9 mouse cellular contexts compared by ENCODE assay signal in the genomic region with DNA sequence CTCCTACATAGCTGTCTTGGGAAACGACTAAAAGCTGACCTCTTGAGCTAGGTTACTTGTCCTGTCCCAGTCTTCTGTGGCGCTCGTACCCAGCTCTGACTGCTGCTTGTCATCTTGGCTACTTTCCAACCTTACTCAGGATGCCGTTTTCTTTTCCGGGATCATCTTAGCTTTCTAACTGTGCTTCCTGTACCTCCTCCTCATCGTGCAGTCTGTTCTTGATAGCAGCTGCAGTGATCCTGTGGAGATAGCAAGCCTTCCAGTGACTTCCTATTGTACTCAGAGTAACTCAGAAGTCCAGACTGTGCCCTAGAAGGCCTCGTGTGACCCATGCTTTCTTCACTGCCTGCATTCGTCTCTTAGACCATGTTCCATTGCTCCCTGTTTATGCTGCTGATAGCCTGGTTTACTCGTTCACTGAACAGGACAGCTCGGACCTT. TPM values are rescaled to one million over a fixed set of nuclear protein-coding genes. Genes with fewer than 3 reads are reported as not detected.
DNase-seq lines count a peak whose midpoint lies in the region; ATAC-seq and TF ChIP-seq lines count a peak whose summit lies in the region.
"Had no signal": no experiment of that assay in that cellular context is flagged by ENCODE, and none has a peak within 500 bp of the region (broad histone marks: within the 10 kb centered on the region; RNA-seq: fewer than 3 reads in every experiment).

No protein-coding gene starts in this region.

- H3K36me3 ChIP-seq in midbrain, embryonic 11.5 days (ENCODE audit: control insufficient read depth, insufficient read depth, low read length): no peaks in the 10 kb centered on the region
- H3K36me3 ChIP-seq in midbrain, postnatal 0 days (ENCODE audit: insufficient read depth, low read length): no peaks in the 10 kb centered on the region
- H3K36me3 ChIP-seq in midbrain, embryonic 16.5 days (ENCODE audit: control insufficient read depth, insufficient read depth, low read length): no peaks in the 10 kb centered on the region
- no peaks in the 10 kb centered on the region for H3K36me3 ChIP-seq in embryonic facial prominence, embryonic 10.5 days (replicated peaks)

- no peaks in the 10 kb centered on the region for H3K9me3 ChIP-seq in midbrain, embryonic 11.5 days (ENCODE audit: control insufficient read depth, low read length)
- H3K9me3 ChIP-seq in midbrain, postnatal 0 days (ENCODE audit: low read length): no peaks in the 10 kb centered on the region
- no peaks in the 10 kb centered on the region for H3K9me3 ChIP-seq in midbrain, embryonic 16.5 days (replicated peaks; ENCODE audit: control insufficient read depth, low read length, poor library complexity, severe bottlenecking)
- no peaks in the 10 kb centered on the region for H3K9me3 ChIP-seq in embryonic facial prominence, embryonic 10.5 days

- H3K4me3 ChIP-seq in midbrain, embryonic 11.5 days (ENCODE audit: low read depth, low read length): no peak overlapping the region
- no peak overlapping the region for H3K4me3 ChIP-seq in midbrain, postnatal 0 days (ENCODE audit: low read depth, low read length)
- no peak overlapping the region for H3K4me3 ChIP-seq in midbrain, embryonic 16.5 days (ENCODE audit: low read depth, low read length)
- no peak overlapping the region for H3K4me3 ChIP-seq in embryonic facial prominence, embryonic 10.5 days

- TF ChIP-seq CTCF in midbrain, postnatal 0 days (IDR thresholded peaks at IDR 0.05): no peak

- H3K4me2 ChIP-seq in midbrain, embryonic 11.5 days: no peak overlapping the region
- H3K4me2 ChIP-seq in midbrain, postnatal 0 days (ENCODE audit: low read depth, low read length, poor library complexity, severe bottlenecking): no peak overlapping the region
- no peak overlapping the region for H3K4me2 ChIP-seq in midbrain, embryonic 16.5 days (ENCODE audit: low read length)

- H3K9ac ChIP-seq in midbrain, embryonic 11.5 days (ENCODE audit: low read length): no peak overlapping the region
- no peak overlapping the region for H3K9ac ChIP-seq in midbrain, postnatal 0 days (replicated peaks; ENCODE audit: low read length, poor library complexity, severe bottlenecking)
- no peak overlapping the region for H3K9ac ChIP-seq in midbrain, embryonic 16.5 days (ENCODE audit: low read depth, low read length)

- H3K4me1 ChIP-seq in midbrain, embryonic 11.5 days (ENCODE audit: control insufficient read depth, insufficient read depth, low read length): no peaks in the 10 kb centered on the region
- no peaks in the 10 kb centered on the region; the same call in 1 of the 2 replicates for H3K4me1 ChIP-seq in midbrain, postnatal 0 days (ENCODE audit: insufficient read depth, low read length)
- H3K4me1 ChIP-seq in midbrain, embryonic 16.5 days (ENCODE audit: control insufficient read depth, insufficient read depth, low read length): no peaks in the 10 kb centered on the region
- no peaks in the 10 kb centered on the region for H3K4me1 ChIP-seq in embryonic facial prominence, embryonic 10.5 days

- H3K27ac ChIP-seq in midbrain, embryonic 11.5 days (ENCODE audit: low read depth, low read length): no peak overlapping the region
- no peak overlapping the region for H3K27ac ChIP-seq in midbrain, postnatal 0 days (ENCODE audit: low read depth, low read length)
- no peak overlapping the region for H3K27ac ChIP-seq in midbrain, embryonic 16.5 days (ENCODE audit: low read length)
- H3K27ac ChIP-seq in embryonic facial prominence, embryonic 10.5 days (replicated peaks): no peak overlapping the region

- WGBS in midbrain, embryonic 11.5 days: 88% methylated on average over 10 of the region's 10 CpGs
- 82% methylated on average over 10 of the region's 10 CpGs for WGBS in midbrain, postnatal 0 days
- 83% methylated on average over 10 of the region's 10 CpGs for WGBS in midbrain, embryonic 16.5 days
- 84% methylated on average over 10 of the region's 10 CpGs for WGBS in embryonic facial prominence, embryonic 10.5 days

- no peak for ATAC-seq in midbrain, embryonic 11.5 days (ENCODE audit: low FRiP score)
- ATAC-seq in midbrain, postnatal 0 days (ENCODE audit: low FRiP score): no peak
- ATAC-seq in hematopoietic stem cell, adult 5-6 weeks (replicated peaks in 1 of 2; ENCODE audit: insufficient read depth in 1 of 2, low FRiP score in 2 of 2, low TSS enrichment in 1 of 2, low read depth in 1 of 2, poor library complexity in 2 of 2, severe bottlenecking in 2 of 2): peak; percentile 65 to 83
- peak; percentile 83 for ATAC-seq in megakaryocyte-erythroid progenitor cell, adult 5-6 weeks (replicated peaks; ENCODE audit: low FRiP score, low TSS enrichment, poor library complexity, severe bottlenecking)
- ATAC-seq in midbrain, embryonic 16.5 days: no peak
- ATAC-seq: hindbrain, embryonic 16.5 days had no signal

- no peaks in the 10 kb centered on the region for H3K27me3 ChIP-seq in midbrain, embryonic 11.5 days (ENCODE audit: control insufficient read depth, insufficient read depth, low read length)
- no peaks in the 10 kb centered on the region for H3K27me3 ChIP-seq in midbrain, postnatal 0 days (ENCODE audit: insufficient read depth, low read length)
- H3K27me3 ChIP-seq in midbrain, embryonic 16.5 days (ENCODE audit: control insufficient read depth, insufficient read depth, low read depth, low read length): no peaks in the 10 kb centered on the region
- H3K27me3 ChIP-seq in embryonic facial prominence, embryonic 10.5 days (replicated peaks; ENCODE audit: low read depth, poor library complexity, severe bottlenecking): no peaks in the 10 kb centered on the region

- DNase-seq in adrenal gland, postnatal 14 days: peak; percentile 7
- no peak for DNase-seq in adrenal gland, adult 18-20 months (ENCODE audit: low spot score in 2 of 2)
- peak; percentile 83 for DNase-seq in midbrain, embryonic 11.5 days (ENCODE audit: low spot score, missing footprints)
- no peak for DNase-seq in midbrain, postnatal 0 days (ENCODE audit: low spot score)
- DNase-seq in embryonic facial prominence, embryonic 10.5 days (ENCODE audit: low spot score): no peak

RNA-seq across cellular contexts. Expression of gene Gm21985, which starts 43.1 kb away (rescaled TPM):
- not detected in 2 replicates for total RNA-seq in adrenal gland, postnatal 14 days (2021)
- total RNA-seq in adrenal gland, adult 18-20 months (2021): under 1 TPM in 1 of 2 experiments, not detected in 1; 0.38 TPM
- polyA plus RNA-seq in midbrain, embryonic 11.5 days (2014; fragmentation: Nextera tagmentation; extraction: Ambion mirVana): not detected in 2 replicates
- 2.3 and 2.5 TPM in 2 replicates for total RNA-seq in midbrain, postnatal 0 days (2014; rRNA removed)
- polyA plus RNA-seq in midbrain, postnatal 0 days (2015; fragmentation: Nextera tagmentation; extraction: Ambion mirVana): not detected in 2 replicates
- total RNA-seq in hematopoietic stem cell, adult 5-6 weeks (2017): not detected in 2 replicates
- total RNA-seq in megakaryocyte-erythroid progenitor cell, adult 5-6 weeks (2014; fragmentation: Nextera tagmentation): 0.74 and 2.5 TPM in 2 replicates
- total RNA-seq in megakaryocyte-erythroid progenitor cell, adult 5-6 weeks (2017): 1.6 TPM in 1 of 2 replicates, not detected in the other
- polyA plus RNA-seq in midbrain, embryonic 16.5 days (2015; fragmentation: Nextera tagmentation; extraction: Ambion mirVana): 0.08 TPM in 1 of 2 replicates, not detected in the other
- not detected in 2 replicates for polyA plus RNA-seq in embryonic facial prominence, embryonic 10.5 days (2016; fragmentation: Nextera tagmentation; extraction: Ambion mirVana)
- polyA plus RNA-seq: hindbrain, embryonic 16.5 days had no signal

RNA-seq across cellular contexts. Expression of gene Slc12a6, which starts 43.6 kb away (rescaled TPM):
- total RNA-seq in adrenal gland, postnatal 14 days (2021): 35.0 and 48.5 TPM in 2 replicates
- 10 to 100 TPM; 26.9 to 32.5 TPM for total RNA-seq in adrenal gland, adult 18-20 months (2021)
- 14.4 and 16.0 TPM in 2 replicates for polyA plus RNA-seq in midbrain, embryonic 11.5 days (2014; fragmentation: Nextera tagmentation; extraction: Ambion mirVana)
- total RNA-seq in midbrain, postnatal 0 days (2014; rRNA removed): 69.7 and 81.6 TPM in 2 replicates
- polyA plus RNA-seq in midbrain, postnatal 0 days (2015; fragmentation: Nextera tagmentation; extraction: Ambion mirVana): 13.3 and 14.1 TPM in 2 replicates
- 95.7 and 126 TPM in 2 replicates for total RNA-seq in hematopoietic stem cell, adult 5-6 weeks (2017)
- total RNA-seq in megakaryocyte-erythroid progenitor cell, adult 5-6 weeks (2014; fragmentation: Nextera tagmentation): 44.5 and 62.2 TPM in 2 replicates
- total RNA-seq in megakaryocyte-erythroid progenitor cell, adult 5-6 weeks (2017): 41.3 and 53.0 TPM in 2 replicates
- polyA plus RNA-seq in midbrain, embryonic 16.5 days (2015; fragmentation: Nextera tagmentation; extraction: Ambion mirVana): 19.2 and 20.8 TPM in 2 replicates
- 8.2 and 9.7 TPM in 2 replicates for polyA plus RNA-seq in embryonic facial prominence, embryonic 10.5 days (2016; fragmentation: Nextera tagmentation; extraction: Ambion mirVana)

RNA-seq across cellular contexts. Expression of gene Nop10, which starts 47.5 kb away (rescaled TPM):
- 128 and 139 TPM in 2 replicates for total RNA-seq in adrenal gland, postnatal 14 days (2021)
- total RNA-seq in adrenal gland, adult 18-20 months (2021): 100 to 1,000 TPM; 109 to 149 TPM
- 160 and 161 TPM in 2 replicates for polyA plus RNA-seq in midbrain, embryonic 11.5 days (2014; fragmentation: Nextera tagmentation; extraction: Ambion mirVana)
- 75.7 and 111 TPM in 2 replicates for total RNA-seq in midbrain, postnatal 0 days (2014; rRNA removed)
- polyA plus RNA-seq in midbrain, postnatal 0 days (2015; fragmentation: Nextera tagmentation; extraction: Ambion mirVana): 151 and 158 TPM in 2 replicates
- total RNA-seq in hematopoietic stem cell, adult 5-6 weeks (2017): 109 and 165 TPM in 2 replicates
- 165 and 205 TPM in 2 replicates for total RNA-seq in megakaryocyte-erythroid progenitor cell, adult 5-6 weeks (2014; fragmentation: Nextera tagmentation)
- total RNA-seq in megakaryocyte-erythroid progenitor cell, adult 5-6 weeks (2017): 238 and 272 TPM in 2 replicates
- 153 and 155 TPM in 2 replicates for polyA plus RNA-seq in midbrain, embryonic 16.5 days (2015; fragmentation: Nextera tagmentation; extraction: Ambion mirVana)
- 220 and 238 TPM in 2 replicates for polyA plus RNA-seq in embryonic facial prominence, embryonic 10.5 days (2016; fragmentation: Nextera tagmentation; extraction: Ambion mirVana)

RNA-seq across cellular contexts. Expression of gene Nutm1, which starts 50.1 kb away (rescaled TPM):
- total RNA-seq in adrenal gland, postnatal 14 days (2021): not detected in 2 replicates
- total RNA-seq in adrenal gland, adult 18-20 months (2021): not detected
- not detected in 2 replicates for polyA plus RNA-seq in midbrain, embryonic 11.5 days (2014; fragmentation: Nextera tagmentation; extraction: Ambion mirVana)
- total RNA-seq in midbrain, postnatal 0 days (2014; rRNA removed): not detected in 2 replicates
- 0.06 and 0.09 TPM in 2 replicates for polyA plus RNA-seq in midbrain, postnatal 0 days (2015; fragmentation: Nextera tagmentation; extraction: Ambion mirVana)
- not detected in 2 replicates for total RNA-seq in hematopoietic stem cell, adult 5-6 weeks (2017)
- total RNA-seq in megakaryocyte-erythroid progenitor cell, adult 5-6 weeks (2014; fragmentation: Nextera tagmentation): not detected in 2 replicates
- total RNA-seq in megakaryocyte-erythroid progenitor cell, adult 5-6 weeks (2017): 0.42 TPM in 1 of 2 replicates, not detected in the other
- polyA plus RNA-seq in midbrain, embryonic 16.5 days (2015; fragmentation: Nextera tagmentation; extraction: Ambion mirVana): not detected in 2 replicates
- 0.10 TPM in 1 of 2 replicates, not detected in the other for polyA plus RNA-seq in embryonic facial prominence, embryonic 10.5 days (2016; fragmentation: Nextera tagmentation; extraction: Ambion mirVana)

RNA-seq across cellular contexts. Expression of gene Emc4, which starts 58.6 kb away (rescaled TPM):
- 86.8 and 89.1 TPM in 2 replicates for total RNA-seq in adrenal gland, postnatal 14 days (2021)
- 10 to 100 TPM; 95.1 to 98.0 TPM for total RNA-seq in adrenal gland, adult 18-20 months (2021)
- polyA plus RNA-seq in midbrain, embryonic 11.5 days (2014; fragmentation: Nextera tagmentation; extraction: Ambion mirVana): 112 and 115 TPM in 2 replicates
- 113 and 129 TPM in 2 replicates for total RNA-seq in midbrain, postnatal 0 days (2014; rRNA removed)
- 219 and 242 TPM in 2 replicates for polyA plus RNA-seq in midbrain, postnatal 0 days (2015; fragmentation: Nextera tagmentation; extraction: Ambion mirVana)
- total RNA-seq in hematopoietic stem cell, adult 5-6 weeks (2017): 48.9 and 54.9 TPM in 2 replicates
- total RNA-seq in megakaryocyte-erythroid progenitor cell, adult 5-6 weeks (2014; fragmentation: Nextera tagmentation): 77.4 and 77.7 TPM in 2 replicates
- total RNA-seq in megakaryocyte-erythroid progenitor cell, adult 5-6 weeks (2017): 79.5 and 97.8 TPM in 2 replicates
- polyA plus RNA-seq in midbrain, embryonic 16.5 days (2015; fragmentation: Nextera tagmentation; extraction: Ambion mirVana): 179 and 195 TPM in 2 replicates
- 112 and 113 TPM in 2 replicates for polyA plus RNA-seq in embryonic facial prominence, embryonic 10.5 days (2016; fragmentation: Nextera tagmentation; extraction: Ambion mirVana)

Comparison
In these comparisons a context has a peak if more than half of its experiments do, and no peak if none do; other contexts are left out.
1. DNase-seq: peak in adrenal gland, postnatal 14 days (single experiment) and midbrain, embryonic 11.5 days (single experiment); none in adrenal gland, adult 18-20 months (0 of 2), midbrain, postnatal 0 days (single experiment) and embryonic facial prominence, embryonic 10.5 days (single experiment).
2. ATAC-seq: peak in hematopoietic stem cell, adult 5-6 weeks (2 of 2) and megakaryocyte-erythroid progenitor cell, adult 5-6 weeks (single experiment); none in midbrain, embryonic 11.5 days (single experiment), midbrain, postnatal 0 days (single experiment) and midbrain, embryonic 16.5 days (single experiment).